Mouse (Mus musculus) brain, embryonic 14.5 days (tissue): ENCODE data around the gene Slc1a7.

Source experiments
- CTCF ChIP-seq: fragments of 200-500 bp; IDR thresholded peaks from 2 replicates; pipeline ENCODE4 v1.5.1; 2012; ENCODE audit warnings: inconsistent platforms, mild to moderate bottlenecking, moderate library complexity, borderline replicate concordance; ENCODE audit not compliant: insufficient read depth, insufficient read length; ENCODE audit errors: extremely low read depth
- POLR2A ChIP-seq: fragments of 200-500 bp; IDR thresholded peaks from 2 replicates; pipeline ENCODE4 v1.6.1; 2012; ENCODE audit warnings: mild to moderate bottlenecking, inconsistent platforms, borderline replicate concordance; ENCODE audit not compliant: poor library complexity, insufficient read depth, insufficient read length, severe bottlenecking; ENCODE audit errors: extremely low read depth

DNA sequence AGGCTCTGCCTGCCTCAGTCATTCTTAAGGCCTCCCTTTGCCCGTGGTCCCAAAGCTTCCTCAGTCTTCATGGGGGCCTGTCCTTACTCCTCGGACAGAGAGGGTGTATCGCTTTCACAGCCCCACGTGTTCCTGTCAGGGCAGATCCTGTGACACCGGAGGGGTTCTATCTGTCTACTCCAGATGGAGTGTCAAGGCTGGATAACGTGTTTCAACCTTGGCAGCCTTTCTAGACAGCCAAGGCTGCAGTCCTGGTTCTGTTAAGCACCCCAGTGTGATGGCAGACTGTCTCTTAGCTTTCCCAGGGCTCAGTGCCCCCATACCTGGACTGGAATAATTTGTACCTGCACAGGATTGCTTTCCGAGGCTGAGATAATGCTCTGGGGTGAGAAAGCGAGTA is 40.4 kb downstream of the Slc1a7 start:
- TF ChIP-seq POLR2A (no peak), CTCF (no peak)
